Mouse (Mus musculus): Measurements from ENCODE around the gene Rapgef2. TPM values are rescaled to one million over a fixed set of nuclear protein-coding genes. Genes with fewer than 3 reads are reported as not detected.

The Rapgef2 gene
- polyA plus RNA-seq, 1 experiment = 0.01 TPM

DNA sequence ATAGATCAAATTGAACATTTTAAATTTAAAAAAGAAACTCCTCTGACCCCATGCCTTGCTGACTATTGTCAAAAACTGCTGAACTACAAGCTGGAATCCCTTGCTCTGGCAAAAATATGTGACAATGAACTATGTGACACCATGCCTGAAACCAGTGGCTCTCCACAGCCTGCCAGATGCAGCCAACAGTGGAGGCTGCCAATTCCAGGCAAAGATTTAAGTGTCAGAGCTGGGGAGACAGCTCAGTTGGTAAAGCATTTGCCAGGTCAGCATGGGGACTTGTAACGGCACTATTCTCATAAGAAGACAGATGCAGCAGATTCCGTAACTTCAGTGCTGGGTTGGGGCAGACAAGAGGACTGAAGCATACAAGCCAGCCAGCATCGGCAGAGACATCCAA lies 95.9 kb downstream of the Rapgef2 start:
- Histone ChIP-seq H3K27me3 (ENCODE audit: control insufficient read depth) (no peaks in the 10 kb centered on the region), H3K4me3 (replicated peaks) (no peak overlapping the region), H3K36me3 (ENCODE audit: control insufficient read depth) (no peaks in the 10 kb centered on the region), H3K9me3 (ENCODE audit: control insufficient read depth, low read length) (no peaks in the 10 kb centered on the region), H3K4me1 (ENCODE audit: control insufficient read depth) (no peaks in the 10 kb centered on the region)
- TF ChIP-seq GATA1 (IDR thresholded peaks at IDR 0.05; ENCODE audit: low read length) (no peak), TAL1 (IDR thresholded peaks at IDR 0.05; ENCODE audit: low read length) (no peak)

DNA sequence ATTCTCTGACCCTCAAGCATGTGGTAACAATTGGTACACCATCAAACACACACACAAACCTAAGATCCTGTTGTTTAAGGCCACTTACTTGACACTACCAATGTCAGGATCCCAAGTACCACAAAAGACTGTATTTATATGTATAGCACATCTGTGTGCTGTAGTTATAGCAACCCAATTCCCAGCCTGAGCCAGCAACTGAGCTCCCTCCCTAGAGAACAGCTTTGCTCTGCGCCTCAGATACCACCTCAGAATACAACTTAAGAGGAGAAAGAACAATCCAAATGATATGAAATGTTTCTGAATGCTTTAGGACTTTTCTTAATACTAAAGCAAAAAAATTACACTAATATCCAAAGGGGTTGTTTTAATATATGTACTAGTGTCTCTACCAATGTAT lies 98.4 kb downstream of the Rapgef2 start:
- Histone ChIP-seq H3K9me3 (ENCODE audit: control insufficient read depth, low read length) (no peaks in the 10 kb centered on the region), H3K36me3 (ENCODE audit: control insufficient read depth) (no peaks in the 10 kb centered on the region), H3K4me3 (replicated peaks) (no peak overlapping the region), H3K4me1 (ENCODE audit: control insufficient read depth) (no peaks in the 10 kb centered on the region), H3K27me3 (ENCODE audit: control insufficient read depth) (no peaks in the 10 kb centered on the region)
- no peak for TF ChIP-seq TAL1 (IDR thresholded peaks at IDR 0.05; ENCODE audit: low read length)
- TF ChIP-seq GATA1 (IDR thresholded peaks at IDR 0.05; ENCODE audit: low read length) = no peak

DNA sequence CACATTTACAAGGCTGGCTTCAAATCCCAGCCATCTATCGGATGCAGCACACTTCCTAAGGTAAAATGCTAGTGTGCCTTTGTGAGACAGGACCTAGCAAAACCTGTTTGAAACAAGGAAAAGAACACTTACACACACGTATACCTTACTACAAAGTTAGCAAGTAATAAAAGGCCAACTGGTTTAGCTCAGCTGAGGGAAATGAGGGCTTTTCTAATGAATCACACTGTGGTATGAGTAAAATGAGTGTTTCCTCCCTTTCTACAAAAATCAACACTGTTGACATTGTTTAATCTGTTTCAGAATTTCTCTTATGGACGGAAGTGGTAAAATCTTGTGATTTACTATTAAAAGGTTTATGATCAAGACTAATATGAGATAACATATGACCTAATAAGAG lies 104.0 kb downstream of the Rapgef2 start:
- Histone ChIP-seq H3K4me1 (ENCODE audit: control insufficient read depth) (no peaks in the 10 kb centered on the region; the same call in 1 of the 2 replicates), H3K36me3 (ENCODE audit: control insufficient read depth) (no peaks in the 10 kb centered on the region), H3K9me3 (ENCODE audit: control insufficient read depth, low read length) (no peaks in the 10 kb centered on the region), H3K4me3 (replicated peaks) (no peak overlapping the region), H3K27me3 (ENCODE audit: control insufficient read depth) (no peaks in the 10 kb centered on the region)
- TF ChIP-seq GATA1 (IDR thresholded peaks at IDR 0.05; ENCODE audit: low read length) = no peak
- no peak for TF ChIP-seq TAL1 (IDR thresholded peaks at IDR 0.05; ENCODE audit: low read length)

DNA sequence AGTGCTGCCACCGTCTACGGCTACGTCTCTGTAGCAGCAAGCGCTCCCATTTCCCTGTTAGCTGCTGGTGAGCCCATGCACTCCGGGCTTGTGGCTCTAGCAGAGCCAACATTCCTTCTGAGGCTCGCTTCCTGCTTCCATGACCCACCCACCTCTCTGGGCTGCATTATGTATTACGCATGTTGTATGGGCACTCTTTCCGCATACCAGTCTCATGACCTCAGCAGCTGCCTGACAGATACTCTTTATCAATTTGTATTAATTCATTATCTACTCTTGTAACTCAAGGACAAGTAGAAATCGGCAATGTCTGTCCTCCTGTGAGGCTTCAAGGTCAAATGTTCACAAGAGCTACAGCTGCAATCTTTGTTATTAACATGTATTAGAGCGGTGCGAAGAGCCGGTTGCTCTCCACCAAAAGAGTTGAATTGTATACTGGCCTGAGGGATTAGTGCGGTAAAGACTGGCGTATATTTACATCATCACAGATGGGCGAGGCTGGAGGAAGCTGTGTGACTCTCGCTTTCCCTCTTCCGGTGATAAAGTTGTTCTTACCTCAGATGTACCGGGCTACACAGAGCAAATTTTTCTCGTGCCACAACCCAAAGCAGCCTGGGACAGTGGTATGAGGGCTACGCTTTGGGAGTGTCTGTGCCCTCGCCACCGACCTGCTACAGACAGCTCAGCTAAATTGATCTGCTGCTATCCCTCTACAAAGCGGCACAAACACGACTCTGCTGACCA lies 104.9 kb downstream of the Rapgef2 start:
- TF ChIP-seq GATA1 (IDR thresholded peaks at IDR 0.05; ENCODE audit: low read length) = no peak
- no peak for TF ChIP-seq TAL1 (IDR thresholded peaks at IDR 0.05; ENCODE audit: low read length)
- Histone ChIP-seq H3K36me3 (ENCODE audit: control insufficient read depth) (no peaks in the 10 kb centered on the region), H3K4me3 (replicated peaks) (peak overlapping the region; percentile 6), H3K4me1 (ENCODE audit: control insufficient read depth) (no peaks in the 10 kb centered on the region; the same call in 1 of the 2 replicates), H3K27me3 (ENCODE audit: control insufficient read depth) (no peaks in the 10 kb centered on the region), H3K9me3 (ENCODE audit: control insufficient read depth, low read length) (no peaks in the 10 kb centered on the region)

DNA sequence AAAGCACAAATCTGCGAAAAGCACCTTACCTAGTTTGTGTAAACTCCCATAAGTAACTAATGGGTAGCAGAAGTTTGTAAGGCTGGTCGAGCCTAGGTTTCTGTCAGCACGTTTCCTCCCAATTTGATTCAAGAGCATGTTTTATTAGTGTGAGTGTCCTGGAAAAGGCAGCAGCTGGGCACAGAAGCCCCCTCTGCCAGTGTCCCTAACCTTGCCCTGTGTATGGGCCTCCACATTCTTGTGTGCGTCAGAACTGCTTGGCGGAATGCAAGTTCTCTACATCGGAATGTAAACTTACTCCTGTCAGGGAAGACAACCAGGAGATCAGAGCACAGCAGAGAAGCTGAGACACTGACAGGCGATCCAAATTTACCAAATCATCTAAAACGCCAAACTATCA lies 106.2 kb downstream of the Rapgef2 start:
- H3K4me3 ChIP-seq (replicated peaks) = no peak overlapping the region
- H3K36me3 ChIP-seq (ENCODE audit: control insufficient read depth) = no peaks in the 10 kb centered on the region
- no peaks in the 10 kb centered on the region for H3K9me3 ChIP-seq (ENCODE audit: control insufficient read depth, low read length)
- no peaks in the 10 kb centered on the region for H3K27me3 ChIP-seq (ENCODE audit: control insufficient read depth)
- TF ChIP-seq GATA1 (IDR thresholded peaks at IDR 0.05; ENCODE audit: low read length) (no peak), TAL1 (IDR thresholded peaks at IDR 0.05; ENCODE audit: low read length) (no peak)
- no peaks in the 10 kb centered on the region; the same call in 1 of the 2 replicates for H3K4me1 ChIP-seq (ENCODE audit: control insufficient read depth)

DNA sequence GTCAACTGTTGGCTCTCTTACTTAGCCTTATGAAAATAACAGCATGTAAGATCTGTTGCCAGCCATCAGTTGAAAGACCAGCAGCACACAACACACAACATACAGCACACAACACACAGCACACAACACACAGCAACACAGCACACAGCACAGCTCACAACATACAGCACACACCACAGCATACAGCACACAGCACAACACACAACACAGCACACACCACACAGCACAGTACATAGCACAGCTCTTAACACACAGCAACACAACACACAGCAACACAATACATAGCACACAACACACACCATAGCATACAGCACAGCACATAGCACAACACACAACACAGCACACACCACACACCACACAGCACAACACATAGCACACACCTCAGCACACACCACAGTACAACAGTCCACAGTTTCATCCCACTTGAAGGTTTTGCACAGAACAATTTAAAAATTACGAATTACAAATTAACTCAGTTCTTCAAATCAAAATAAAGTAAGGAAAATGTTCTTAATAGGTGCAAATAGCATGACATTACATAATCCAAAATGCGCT lies 106.7 kb downstream of the Rapgef2 start:
- Histone ChIP-seq H3K4me1 (ENCODE audit: control insufficient read depth) (no peaks in the 10 kb centered on the region; the same call in 1 of the 2 replicates), H3K4me3 (replicated peaks) (no peak overlapping the region)
- TF ChIP-seq GATA1 (IDR thresholded peaks at IDR 0.05; ENCODE audit: low read length) (no peak), TAL1 (IDR thresholded peaks at IDR 0.05; ENCODE audit: low read length) (no peak)

DNA sequence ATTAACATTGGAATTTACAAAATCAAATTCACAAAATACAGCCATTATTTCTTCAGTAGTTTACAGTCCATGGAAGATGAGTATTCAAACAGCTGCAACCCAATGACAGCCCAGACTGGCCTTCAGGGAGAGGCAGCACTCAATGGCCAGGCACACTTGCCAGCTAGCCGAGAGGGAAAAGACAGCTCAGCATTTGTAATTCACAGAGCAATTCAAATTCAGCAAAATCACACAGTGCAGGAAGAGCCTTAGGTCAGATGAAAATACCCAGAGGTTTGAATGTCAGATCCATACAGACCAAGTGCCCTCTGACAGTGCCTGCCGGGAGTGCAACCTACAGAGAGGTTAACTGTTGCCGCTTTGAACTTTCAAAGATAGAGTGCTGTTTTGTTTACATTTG lies 107.6 kb downstream of the Rapgef2 start:
- Histone ChIP-seq H3K4me3 (replicated peaks) (no peak overlapping the region), H3K9me3 (ENCODE audit: control insufficient read depth, low read length) (no peaks in the 10 kb centered on the region)
- TF ChIP-seq TAL1 (IDR thresholded peaks at IDR 0.05; ENCODE audit: low read length) = no peak
- no peak for TF ChIP-seq GATA1 (IDR thresholded peaks at IDR 0.05; ENCODE audit: low read length)

More for the DNA sequence above, 106.7 kb downstream of the Rapgef2 start:
- H3K36me3 ChIP-seq (ENCODE audit: control insufficient read depth) = no peaks in the 10 kb centered on the region
- H3K27me3 ChIP-seq (ENCODE audit: control insufficient read depth) = no peaks in the 10 kb centered on the region
- no peaks in the 10 kb centered on the region for H3K9me3 ChIP-seq (ENCODE audit: control insufficient read depth, low read length)

DNA sequence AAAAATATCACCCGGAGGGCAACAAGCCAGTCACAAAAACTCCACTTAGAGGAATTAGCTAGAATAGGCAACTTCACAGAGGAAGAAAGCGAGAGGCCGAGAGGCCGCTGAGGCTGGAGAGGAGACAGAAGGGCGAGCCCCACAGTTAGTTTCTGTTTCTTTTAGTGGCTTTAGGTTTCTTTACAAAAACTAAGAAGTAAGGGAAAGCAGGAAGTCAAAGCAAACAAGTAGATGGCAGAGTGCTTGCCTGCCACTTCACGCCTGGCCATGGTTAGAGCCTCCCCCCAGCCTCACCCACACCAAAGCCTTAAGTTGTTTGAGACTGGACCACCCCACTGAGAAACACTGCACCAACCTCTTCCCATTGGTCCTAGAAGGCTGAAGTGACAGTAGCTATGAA lies 108.2 kb downstream of the Rapgef2 start:
- no peak overlapping the region for H3K4me3 ChIP-seq (replicated peaks)
- H3K9me3 ChIP-seq (ENCODE audit: control insufficient read depth, low read length) = no peaks in the 10 kb centered on the region
- H3K27me3 ChIP-seq (ENCODE audit: control insufficient read depth) = no peaks in the 10 kb centered on the region
- no peaks in the 10 kb centered on the region for H3K36me3 ChIP-seq (ENCODE audit: control insufficient read depth)
- H3K4me1 ChIP-seq (ENCODE audit: control insufficient read depth) = no peaks in the 10 kb centered on the region; the same call in 1 of the 2 replicates
- TF ChIP-seq GATA1 (IDR thresholded peaks at IDR 0.05; ENCODE audit: low read length) (no peak), TAL1 (IDR thresholded peaks at IDR 0.05; ENCODE audit: low read length) (no peak)

More for the DNA sequence above, 107.6 kb downstream of the Rapgef2 start:
- no peaks in the 10 kb centered on the region for H3K27me3 ChIP-seq (ENCODE audit: control insufficient read depth)
- H3K4me1 ChIP-seq (ENCODE audit: control insufficient read depth) = no peaks in the 10 kb centered on the region; the same call in 1 of the 2 replicates
- no peaks in the 10 kb centered on the region for H3K36me3 ChIP-seq (ENCODE audit: control insufficient read depth)

DNA sequence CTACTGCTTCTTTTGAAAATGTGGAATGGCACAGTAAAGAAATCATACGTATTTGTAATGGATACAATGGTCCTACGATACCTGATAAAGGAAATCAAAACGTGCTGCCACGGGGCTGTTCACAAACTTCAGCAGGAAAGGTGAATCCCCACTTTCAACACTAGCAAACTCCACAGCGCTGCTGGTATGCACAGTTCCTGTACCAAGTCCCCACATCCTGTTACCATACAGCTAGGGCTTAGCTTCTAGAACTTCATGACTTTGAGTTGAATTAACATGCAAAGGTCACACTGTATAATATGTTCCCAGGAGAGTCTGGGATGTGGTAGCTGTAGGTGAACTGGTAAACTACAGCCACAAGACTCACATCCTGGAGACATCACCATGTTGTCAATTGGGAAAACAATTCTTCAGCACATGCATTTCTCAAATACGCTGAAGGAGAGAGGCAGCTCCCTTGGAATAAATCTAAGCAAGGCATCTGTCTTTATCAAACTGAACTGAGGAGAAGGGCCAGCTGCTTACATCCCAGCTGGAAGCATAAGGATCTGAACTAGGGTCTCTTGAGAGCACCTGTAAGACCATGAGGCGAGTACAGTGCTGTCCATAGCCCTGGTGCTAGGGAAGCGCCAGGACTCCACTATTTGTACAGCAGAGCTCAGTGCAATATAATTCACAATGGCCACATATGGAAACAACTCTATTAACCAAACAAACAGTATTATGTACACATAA lies 109.0 kb downstream of the Rapgef2 start:
- TF ChIP-seq TAL1 (IDR thresholded peaks at IDR 0.05; ENCODE audit: low read length) = no peak
- TF ChIP-seq GATA1 (IDR thresholded peaks at IDR 0.05; ENCODE audit: low read length) = no peak
- no peaks in the 10 kb centered on the region; the same call in 1 of the 2 replicates for H3K4me1 ChIP-seq (ENCODE audit: control insufficient read depth)
- no peaks in the 10 kb centered on the region for H3K9me3 ChIP-seq (ENCODE audit: control insufficient read depth, low read length)
- no peak overlapping the region for H3K4me3 ChIP-seq (replicated peaks)
- no peaks in the 10 kb centered on the region for H3K27me3 ChIP-seq (ENCODE audit: control insufficient read depth)
- H3K36me3 ChIP-seq (ENCODE audit: control insufficient read depth) = no peaks in the 10 kb centered on the region
